Mouse (Mus musculus) neural tube, embryonic 11.5 days (tissue): ENCODE data around the gene Ebf4. TPM values are rescaled to one million over a fixed set of nuclear protein-coding genes. Genes with fewer than 3 reads are reported as not detected.

Experiments used
- ATAC-seq: fragments of 200-750 bp; cut with Nextera tagmentation; 2 replicates; pipeline ENCODE4 v1.8.0; 2017; ENCODE audit warnings: moderate number of reproducible peaks, mild to moderate bottlenecking, moderate TSS enrichment, moderate library complexity; ENCODE audit not compliant: insufficient read depth, low FRiP score, low TSS enrichment
- DNase-seq: peaks from one replicate; pipeline ENCODE4 v3.0.0-alpha.2; 2015; ENCODE audit warnings: low spot score
- H3K27ac ChIP-seq: fragments of 300-500 bp; sonication (generic); 2 replicates; pipeline ENCODE4 v1.5.1; 2014; ENCODE audit warnings: low read depth, mild to moderate bottlenecking, low read length
- H3K27me3 ChIP-seq: fragments of 300-500 bp; sonication (generic); 2 replicates; pipeline ENCODE4 v1.6.1; 2014; ENCODE audit warnings: mild to moderate bottlenecking, low read length, mixed read lengths; ENCODE audit not compliant: control insufficient read depth, insufficient read depth
- H3K36me3 ChIP-seq: fragments of 300-500 bp; sonication (generic); 2 replicates; pipeline ENCODE4 v1.6.1; 2014; ENCODE audit warnings: mild to moderate bottlenecking, low read length, moderate library complexity, mixed read lengths; ENCODE audit not compliant: control insufficient read depth, insufficient read depth
- H3K4me1 ChIP-seq: fragments of 300-500 bp; sonication (generic); 2 replicates; pipeline ENCODE4 v1.6.1; 2014; ENCODE audit warnings: low read length, mixed read lengths; ENCODE audit not compliant: control insufficient read depth, insufficient read depth
- H3K4me2 ChIP-seq: fragments of 300-500 bp; sonication (generic); 2 replicates; pipeline ENCODE4 v1.6.1; 2014; ENCODE audit warnings: low read depth, mild to moderate bottlenecking, moderate library complexity
- H3K4me3 ChIP-seq: fragments of 300-500 bp; sonication (generic); 2 replicates; pipeline ENCODE4 v1.5.1; 2014; ENCODE audit warnings: low read depth, low read length
- H3K9ac ChIP-seq: fragments of 300-500 bp; sonication (generic); 2 replicates; pipeline ENCODE4 v1.6.1; 2014; ENCODE audit warnings: mild to moderate bottlenecking, low read length
- H3K9me3 ChIP-seq: fragments of 300-500 bp; sonication (generic); 2 replicates; pipeline ENCODE4 v1.6.1; 2016; ENCODE audit warnings: low read length; ENCODE audit not compliant: control insufficient read depth
- WGBS: fragments of 180-500 bp; shearing (Covaris S2); extraction: QIAGEN DNeasy Blood & Tissue Kit; methylation state at CpG from one replicate; pipeline ENCODE4 v1.1.7; 2014; 5-methylcytosine and 5-hydroxymethylcytosine counted together
- polyA plus RNA-seq: library from polyadenylated mRNA; unstranded; fragments of >200 nt; fragmentation: Nextera tagmentation; extraction: Ambion mirVana; gene quantifications from 2 replicates; pipeline ENCODE4 v1.2.1, GENCODE M21; 2014

Ebf4 gene
- polyA plus RNA-seq, 1 experiment from 2014 or later: 2.0 TPM

- WGBS: 41% methylated on average over 4 of the region's 4 CpGs
- DNase-seq: no peak
- H3K4me2 ChIP-seq: no peak overlapping the region
- H3K27ac ChIP-seq: no peak overlapping the region
- H3K4me3 ChIP-seq: no peak overlapping the region
- H3K9me3 ChIP-seq: no peaks in the 10 kb centered on the region
- no peak for ATAC-seq
- H3K9ac ChIP-seq: no peak overlapping the region
- H3K4me1 ChIP-seq: no peaks in the 10 kb centered on the region
- no peaks in the 10 kb centered on the region for H3K27me3 ChIP-seq
- no peaks in the 10 kb centered on the region for H3K36me3 ChIP-seq
These were observed 8.0 kb downstream of the Ebf4 start for GRCm38 (mm10) chr2:130303014-130303413.

GRCm38 (mm10) chr2:130327057-130327456, 32.1 kb downstream of the Ebf4 start:
- DNase-seq: no peak
- Histone ChIP-seq H3K4me2 (no peak overlapping the region), H3K27ac (no peak overlapping the region), H3K27me3 (no peaks in the 10 kb centered on the region), H3K9ac (no peak overlapping the region), H3K4me1 (no peaks in the 10 kb centered on the region), H3K9me3 (no peaks in the 10 kb centered on the region), H3K4me3 (no peak overlapping the region), H3K36me3 (no peaks in the 10 kb centered on the region)
- no peak for ATAC-seq
- WGBS: 82% methylated on average over 1 of the region's 1 CpGs

- no peak overlapping the region for H3K4me2 ChIP-seq
- no peaks in the 10 kb centered on the region for H3K4me1 ChIP-seq
- ATAC-seq (no peak), DNase-seq (no peak)
- no peaks in the 10 kb centered on the region for H3K36me3 ChIP-seq
- H3K27ac ChIP-seq: no peak overlapping the region
- H3K27me3 ChIP-seq: no peaks in the 10 kb centered on the region
- WGBS: 87% methylated on average over 2 of the region's 2 CpGs
- H3K9ac ChIP-seq: no peak overlapping the region
- no peak overlapping the region for H3K4me3 ChIP-seq
- H3K9me3 ChIP-seq: no peaks in the 10 kb centered on the region
These were observed 34.5 kb downstream of the Ebf4 start for GRCm38 (mm10) chr2:130329502-130329901.

GRCm38 (mm10) chr2:130335112-130335511, 40.1 kb downstream of the Ebf4 start:
- Histone ChIP-seq H3K4me1 (no peaks in the 10 kb centered on the region), H3K36me3 (no peaks in the 10 kb centered on the region), H3K4me2 (no peak overlapping the region), H3K27me3 (no peaks in the 10 kb centered on the region), H3K9ac (no peak overlapping the region), H3K4me3 (no peak overlapping the region), H3K9me3 (no peaks in the 10 kb centered on the region), H3K27ac (no peak overlapping the region)
- 83% methylated on average over 6 of the region's 6 CpGs for WGBS
- ATAC-seq (no peak), DNase-seq (no peak)

- H3K9me3 ChIP-seq: no peaks in the 10 kb centered on the region
- H3K9ac ChIP-seq: no peak overlapping the region
- DNase-seq: no peak
- no peaks in the 10 kb centered on the region for H3K36me3 ChIP-seq
- H3K27ac ChIP-seq: no peak overlapping the region
- 89% methylated on average over 8 of the region's 8 CpGs for WGBS
- no peaks in the 10 kb centered on the region for H3K4me1 ChIP-seq
- H3K4me3 ChIP-seq: no peak overlapping the region
- no peak overlapping the region for H3K4me2 ChIP-seq
- no peak for ATAC-seq
- no peaks in the 10 kb centered on the region for H3K27me3 ChIP-seq
These were observed 45.7 kb downstream of the Ebf4 start for GRCm38 (mm10) chr2:130340464-130341219.

- Histone ChIP-seq H3K4me2 (no peak overlapping the region), H3K36me3 (no peaks in the 10 kb centered on the region), H3K27me3 (no peaks in the 10 kb centered on the region), H3K9me3 (no peaks in the 10 kb centered on the region), H3K9ac (no peak overlapping the region), H3K27ac (no peak overlapping the region), H3K4me1 (no peaks in the 10 kb centered on the region), H3K4me3 (no peak overlapping the region)
- ATAC-seq: no peak
- no peak for DNase-seq
- WGBS: 92% methylated on average over 7 of the region's 7 CpGs
These were observed 46.2 kb downstream of the Ebf4 start for GRCm38 (mm10) chr2:130341220-130341580.

GRCm38 (mm10) chr2:130350376-130350775, 55.4 kb downstream of the Ebf4 start:
- DNase-seq (no peak), ATAC-seq (no peak)
- Histone ChIP-seq H3K4me3 (no peak overlapping the region), H3K9ac (no peak overlapping the region), H3K27ac (no peak overlapping the region), H3K4me2 (no peak overlapping the region), H3K27me3 (no peaks in the 10 kb centered on the region), H3K36me3 (no peaks in the 10 kb centered on the region), H3K9me3 (no peaks in the 10 kb centered on the region), H3K4me1 (no peaks in the 10 kb centered on the region)
- 84% methylated on average over 3 of the region's 3 CpGs for WGBS

GRCm38 (mm10) chr2:130351758-130352339, 56.9 kb downstream of the Ebf4 start:
- Histone ChIP-seq H3K9me3 (no peaks in the 10 kb centered on the region), H3K9ac (no peak overlapping the region), H3K36me3 (no peaks in the 10 kb centered on the region), H3K27ac (no peak overlapping the region), H3K4me1 (no peaks in the 10 kb centered on the region), H3K4me3 (no peak overlapping the region), H3K4me2 (no peak overlapping the region), H3K27me3 (no peaks in the 10 kb centered on the region)
- peak; percentile 61; the same call in 1 of the 2 replicates for ATAC-seq
- 36% methylated on average over 5 of the region's 5 CpGs for WGBS
- DNase-seq: no peak

- ATAC-seq (no peak), DNase-seq (no peak)
- H3K36me3 ChIP-seq: no peaks in the 10 kb centered on the region
- WGBS: 94% methylated on average over 8 of the region's 8 CpGs
- H3K9ac ChIP-seq: no peak overlapping the region
- H3K27me3 ChIP-seq: no peaks in the 10 kb centered on the region
- no peak overlapping the region for H3K4me2 ChIP-seq
- H3K27ac ChIP-seq: no peak overlapping the region
- H3K9me3 ChIP-seq: no peaks in the 10 kb centered on the region
- H3K4me1 ChIP-seq: no peaks in the 10 kb centered on the region
- no peak overlapping the region for H3K4me3 ChIP-seq
These were observed 58.4 kb downstream of the Ebf4 start for GRCm38 (mm10) chr2:130353411-130353810.
